Mouse (Mus musculus) thymus, postnatal 25 days (tissue): ENCODE results near the gene Mcu.
A peak's percentile ranks its signal among the peaks of the same experiment; 100 is the strongest.

ENCODE experiments used
- DNase-seq: peaks from one replicate; pipeline ENCODE4 v3.0.0; 2022

Gene Mcu

GRCm38 (mm10) chr10:59527311-59527710, 89.2 kb downstream of the Mcu start:
- no peak for DNase-seq

DNA sequence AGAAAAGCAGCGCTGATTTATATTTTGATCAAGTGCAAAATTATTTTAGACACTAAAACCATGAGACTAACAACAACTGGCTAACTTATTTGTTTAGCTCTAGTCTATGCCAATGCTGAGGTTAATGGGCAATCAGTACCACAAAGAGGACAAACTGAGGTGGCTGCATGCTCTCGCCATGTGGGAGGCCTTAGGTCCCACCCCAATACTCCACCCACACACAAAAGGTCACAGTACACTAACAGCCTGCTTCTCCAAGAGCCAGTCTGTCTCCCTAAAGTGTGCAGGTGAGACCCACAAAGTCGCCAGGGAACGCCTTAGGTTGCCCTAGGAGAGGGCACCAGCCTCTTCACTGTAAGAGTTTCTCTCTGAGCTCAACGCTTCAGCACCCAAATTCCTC, 91.8 kb downstream of the Mcu start:
- DNase-seq: no peak

DNA sequence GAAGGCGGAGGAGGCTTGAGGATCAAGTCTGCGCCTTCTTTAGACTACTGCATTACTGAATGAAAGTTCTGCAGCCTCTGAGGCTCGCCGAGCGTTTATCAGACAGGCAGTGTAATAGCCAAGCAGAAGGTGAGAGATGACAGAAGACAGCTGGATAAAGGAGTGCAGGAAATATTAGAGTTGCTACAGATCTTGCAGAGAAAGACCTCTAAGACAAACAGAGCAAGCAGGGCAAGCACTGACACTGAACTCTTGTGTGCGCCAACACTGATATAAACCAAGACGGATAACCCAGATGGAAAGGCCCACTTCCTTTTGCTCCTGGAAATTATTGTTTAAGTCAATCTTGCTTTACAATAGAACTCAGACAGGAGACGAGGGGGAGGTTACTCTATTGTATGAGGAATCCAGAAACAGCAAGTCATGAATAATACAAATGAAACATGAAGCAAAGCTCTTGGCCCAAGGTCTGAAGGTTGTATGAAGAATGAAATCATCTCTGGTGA, 92.6 kb downstream of the Mcu start:
- no peak for DNase-seq

DNA sequence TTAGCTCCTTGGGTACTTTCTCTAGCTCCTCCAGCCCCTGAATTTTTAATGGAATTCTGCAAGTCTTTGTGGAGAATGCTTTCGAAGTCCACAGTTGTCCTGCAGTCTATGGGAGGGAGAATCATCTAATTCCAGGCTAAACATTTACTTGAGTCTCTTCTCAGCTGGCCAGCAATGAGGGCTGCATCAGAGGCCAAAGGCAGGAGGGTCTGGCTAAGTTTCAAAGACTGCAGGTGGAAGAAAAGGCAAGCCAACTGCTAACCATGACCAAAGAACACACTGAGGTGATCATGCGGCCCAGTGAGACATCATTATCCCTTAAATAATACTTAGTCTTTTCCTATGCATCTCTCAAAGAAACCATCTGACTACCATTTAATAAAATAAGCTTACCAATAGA, 95.8 kb downstream of the Mcu start:
- DNase-seq: no peak

DNA sequence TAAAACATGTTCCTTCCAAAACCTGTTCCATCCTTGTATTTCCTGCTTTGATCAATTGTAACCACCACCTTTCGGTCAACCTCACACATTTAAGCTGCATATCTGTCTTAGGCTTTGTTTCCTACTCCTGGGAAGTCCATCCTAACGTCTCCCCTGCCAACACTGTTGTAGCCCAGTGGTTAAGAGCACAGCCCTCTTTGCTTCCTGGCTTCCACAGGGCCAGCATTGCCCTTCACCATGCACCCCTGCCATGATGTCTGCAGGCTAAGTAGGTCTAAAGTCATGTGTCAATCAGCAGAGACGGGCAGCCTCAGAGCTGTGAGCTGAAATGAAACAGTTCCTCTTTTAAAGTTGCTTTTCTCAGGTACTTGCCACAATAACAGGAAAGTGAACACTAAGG, 97.1 kb downstream of the Mcu start:
- no peak for DNase-seq

DNA sequence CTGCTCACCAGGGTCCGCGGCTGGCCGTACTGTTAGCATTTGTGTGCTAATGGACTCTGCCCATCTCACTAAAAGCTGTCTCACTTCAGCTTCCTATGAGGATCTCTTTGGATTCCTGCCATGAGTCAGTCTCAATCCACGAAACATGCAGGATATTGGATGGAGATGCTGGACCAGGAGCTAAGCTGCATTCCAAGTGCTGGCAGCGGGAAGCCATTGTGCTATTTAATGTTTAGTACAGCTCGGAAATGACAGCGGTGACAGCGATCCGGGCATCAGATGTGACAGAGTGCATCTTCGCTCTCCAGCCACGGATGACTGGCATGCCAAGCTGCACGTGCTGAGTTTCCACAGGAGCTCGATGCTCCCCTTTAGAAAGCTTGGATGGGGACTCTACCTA, 99.3 kb downstream of the Mcu start:
- DNase-seq: no peak

GRCm38 (mm10) chr10:59514739-59515464, 101.6 kb downstream of the Mcu start:
- no peak for DNase-seq

- no peak for DNase-seq
Observed at GRCm38 (mm10) chr10:59512173-59512572, 104.3 kb downstream of the Mcu start.

- no peak for DNase-seq
Observed at GRCm38 (mm10) chr10:59511427-59511963, 105.0 kb downstream of the Mcu start.

GRCm38 (mm10) chr10:59510713-59511426, 105.6 kb downstream of the Mcu start:
- no peak for DNase-seq

DNA sequence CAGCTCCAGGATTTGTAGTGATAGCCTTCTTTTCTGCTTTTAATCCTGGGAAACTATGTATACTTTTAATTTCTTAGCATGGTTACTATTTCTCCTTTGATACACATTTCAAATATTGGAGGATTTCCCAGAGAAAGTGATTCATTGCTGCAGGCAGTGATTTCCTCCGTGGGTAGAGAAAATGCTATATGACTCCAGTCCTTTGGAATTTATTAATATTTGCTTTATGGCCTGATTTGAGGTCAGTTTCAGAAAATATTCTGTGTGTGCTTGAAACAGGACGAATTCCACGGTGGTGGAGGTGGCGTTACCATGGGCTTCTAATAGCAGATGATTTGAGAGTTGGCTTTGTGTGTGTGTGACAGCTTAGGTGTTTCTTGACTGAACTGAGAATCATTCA, 107.3 kb downstream of the Mcu start:
- DNase-seq: no peak

- no peak for DNase-seq
Observed at GRCm38 (mm10) chr10:59506711-59507110, 109.8 kb downstream of the Mcu start.

GRCm38 (mm10) chr10:59504291-59504690, 112.2 kb downstream of the Mcu start:
- no peak for DNase-seq

- no peak for DNase-seq
Observed at GRCm38 (mm10) chr10:59503433-59504210, 112.9 kb downstream of the Mcu start.

DNA sequence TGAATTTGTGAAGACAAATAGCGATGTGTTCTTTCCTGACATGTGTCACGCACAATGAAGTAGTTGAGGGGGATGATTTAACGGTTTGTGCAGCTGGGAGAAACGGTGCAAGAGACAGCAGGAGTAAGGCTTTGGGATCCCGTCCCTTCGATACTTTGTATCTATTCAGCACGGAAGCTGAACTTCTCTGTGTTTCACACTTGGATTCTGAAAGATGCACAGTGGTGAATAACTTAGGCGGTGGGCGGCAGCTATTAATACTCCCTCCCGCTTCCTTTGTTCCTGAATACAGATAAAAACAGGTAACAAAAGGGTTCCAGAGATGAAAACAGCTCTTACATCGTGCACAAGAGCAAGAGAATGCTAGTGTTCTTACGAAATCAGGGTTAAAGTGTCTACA, 114.1 kb downstream of the Mcu start:
- no peak for DNase-seq

GRCm38 (mm10) chr10:59501761-59502160, 114.7 kb downstream of the Mcu start:
- DNase-seq: no peak

- no peak for DNase-seq
Observed at GRCm38 (mm10) chr10:59500225-59500624, 116.3 kb downstream of the Mcu start.

- DNase-seq: no peak
Observed at GRCm38 (mm10) chr10:59497019-59497418, 119.5 kb downstream of the Mcu start.

GRCm38 (mm10) chr10:59494917-59495316, 121.6 kb downstream of the Mcu start:
- no peak for DNase-seq

- DNase-seq: peak; percentile 25
Observed at GRCm38 (mm10) chr10:59494044-59494443, 122.4 kb downstream of the Mcu start.

DNA sequence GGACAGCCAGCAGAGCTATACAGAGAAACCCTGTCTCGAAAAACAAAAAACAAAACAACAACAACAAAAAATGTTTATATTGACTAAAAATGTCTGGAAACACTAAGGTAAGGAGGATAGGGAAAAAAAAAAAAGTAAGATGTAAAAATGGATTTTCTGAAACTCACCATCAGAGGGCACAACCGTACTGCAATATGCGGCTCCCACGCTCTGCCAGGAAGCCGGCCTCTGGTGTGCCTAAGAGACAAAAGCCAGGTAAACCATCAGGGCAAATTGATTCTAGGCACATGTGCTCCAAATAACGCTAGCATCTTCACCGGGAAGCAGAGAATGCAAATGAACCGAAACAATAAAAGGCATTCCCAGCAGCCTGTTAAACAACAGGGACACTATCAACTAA, 125.6 kb downstream of the Mcu start:
- peak; percentile 33 for DNase-seq

DNA sequence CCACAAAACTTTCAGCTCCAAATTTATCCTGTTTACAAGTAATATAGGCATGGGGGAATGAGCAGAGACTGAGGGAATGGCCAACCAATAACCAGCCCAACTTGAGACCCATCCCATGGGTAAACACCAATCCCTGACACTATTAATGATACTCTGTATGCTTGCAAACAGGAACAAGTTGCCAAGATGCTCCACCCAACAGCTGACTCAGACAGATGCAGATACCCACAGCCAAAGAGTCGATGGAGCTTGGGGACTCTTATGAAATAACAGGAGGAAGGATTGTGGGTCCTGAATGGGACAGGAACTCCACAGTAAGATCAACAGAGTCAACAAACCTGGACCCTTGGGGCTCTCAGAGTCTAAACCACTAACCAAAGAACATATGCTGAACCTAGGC, 127.1 kb downstream of the Mcu start:
- no peak for DNase-seq

GRCm38 (mm10) chr10:59487351-59487750, 129.1 kb downstream of the Mcu start:
- no peak for DNase-seq
